Mouse (Mus musculus) NIH3T3 (cell line): ENCODE measurements around the gene Gm38392.
"Not testable (repeated sequence)": the region's sequence is repeated elsewhere in the genome, so short reads cannot be mapped to it uniquely, and the experiment has no call there.

Experiments
- DNase-seq: peaks from one replicate; pipeline ENCODE4 v3.0.0-alpha.2; 2012; ENCODE audit warnings: low read depth

Gene Gm38392

GRCm38 (mm10) chr3:88287110-88287509 lies at the start of gene Gm38392:
Gene Gm38392 (minus strand): TSS chr3:88287210.
- DNase-seq, result no peak

- peak; percentile 98 for DNase-seq
These were observed 49.3 kb upstream of the Gm38392 start, which contains the start of the genes Tmem79 and Smg5 for GRCm38 (mm10) chr3:88336058-88337013. Gene Tmem79 (minus strand): TSS chr3:88336148. Gene Smg5 (plus strand): TSS chr3:88336260.

- DNase-seq, result peak; percentile 56
These were observed 48.5 kb upstream of the Gm38392 start for GRCm38 (mm10) chr3:88335436-88336053.

- peak; percentile 46 for DNase-seq
These were observed 48.0 kb upstream of the Gm38392 start for GRCm38 (mm10) chr3:88334902-88335435.

GRCm38 (mm10) chr3:88334029-88334658 lies 47.1 kb upstream of the Gm38392 start:
- DNase-seq, result no peak

GRCm38 (mm10) chr3:88331282-88331681 lies 44.3 kb upstream of the Gm38392 start:
- peak; percentile 68 for DNase-seq

GRCm38 (mm10) chr3:88328956-88329355 lies 41.9 kb upstream of the Gm38392 start:
- no peak for DNase-seq

GRCm38 (mm10) chr3:88324951-88325405 lies 38.0 kb upstream of the Gm38392 start, which contains the start of gene Glmp:
Gene Glmp (plus strand): TSS chr3:88325023.
- peak; percentile 84 for DNase-seq

GRCm38 (mm10) chr3:88299172-88299571 lies 12.2 kb upstream of the Gm38392 start:
- no peak for DNase-seq

- DNase-seq, result no peak
These were observed 10.4 kb upstream of the Gm38392 start for GRCm38 (mm10) chr3:88297321-88297851.

GRCm38 (mm10) chr3:88296561-88297318 lies 9.7 kb upstream of the Gm38392 start, which contains the start of the genes Tsacc and Cct3:
Gene Tsacc (minus strand): TSS chr3:88296999.
Gene Cct3 (plus strand): TSS chr3:88297116.
- DNase-seq, result peak; percentile 99

GRCm38 (mm10) chr3:88296110-88296560 lies 9.1 kb upstream of the Gm38392 start:
- DNase-seq, result no peak

- not testable (repeated sequence) for DNase-seq
These were observed 8.3 kb upstream of the Gm38392 start for GRCm38 (mm10) chr3:88295272-88295671.

GRCm38 (mm10) chr3:88291970-88292369 lies 5.0 kb upstream of the Gm38392 start:
- DNase-seq, result peak; percentile 60

GRCm38 (mm10) chr3:88288133-88288713 lies 1.2 kb upstream of the Gm38392 start:
- DNase-seq, result not testable (repeated sequence)

GRCm38 (mm10) chr3:88285565-88285895 lies 1.5 kb downstream of the Gm38392 start:
- DNase-seq, result not testable (repeated sequence)

- not testable (repeated sequence) for DNase-seq
These were observed 2.0 kb downstream of the Gm38392 start for GRCm38 (mm10) chr3:88284815-88285564.

- DNase-seq, result not testable (repeated sequence)
These were observed 5.7 kb downstream of the Gm38392 start for GRCm38 (mm10) chr3:88281141-88281916.

GRCm38 (mm10) chr3:88280035-88280434 lies 7.0 kb downstream of the Gm38392 start:
- no peak for DNase-seq
